Mouse (Mus musculus) testis, postnatal 14 days (tissue): ENCODE data around the gene Canx.

Experiments used
- DNase-seq: peaks from one replicate; pipeline ENCODE4 v3.0.0; 2021; ENCODE audit warnings: low spot score

Canx gene

GRCm38 (mm10) chr11:50275568-50276151, 49.8 kb downstream of the Canx start:
- no peak for DNase-seq

- no peak for DNase-seq
Measured at GRCm38 (mm10) chr11:50275077-50275476, 50.4 kb downstream of the Canx start.

- no peak for DNase-seq
Measured at GRCm38 (mm10) chr11:50272819-50273218, 52.7 kb downstream of the Canx start.

GRCm38 (mm10) chr11:50269885-50270284, 55.6 kb downstream of the Canx start:
- DNase-seq = no peak

GRCm38 (mm10) chr11:50269163-50269562, 56.3 kb downstream of the Canx start:
- DNase-seq = no peak

- no peak for DNase-seq
Measured at GRCm38 (mm10) chr11:50266997-50267396, 58.5 kb downstream of the Canx start.

- no peak for DNase-seq
Measured at GRCm38 (mm10) chr11:50265931-50266330, 59.5 kb downstream of the Canx start.

- DNase-seq = no peak
Measured at GRCm38 (mm10) chr11:50263198-50263597, 62.3 kb downstream of the Canx start.

GRCm38 (mm10) chr11:50262020-50262419, 63.5 kb downstream of the Canx start:
- no peak for DNase-seq

GRCm38 (mm10) chr11:50258310-50258709, 67.2 kb downstream of the Canx start:
- DNase-seq = no peak

- DNase-seq = no peak
Measured at GRCm38 (mm10) chr11:50256615-50257014, 68.9 kb downstream of the Canx start.

- peak; percentile 33 for DNase-seq
Measured at GRCm38 (mm10) chr11:50254010-50254580, 71.4 kb downstream of the Canx start.

- DNase-seq = no peak
Measured at GRCm38 (mm10) chr11:50253393-50253792, 72.1 kb downstream of the Canx start.

- no peak for DNase-seq
Measured at GRCm38 (mm10) chr11:50252684-50253265, 72.7 kb downstream of the Canx start.

GRCm38 (mm10) chr11:50252166-50252565, 73.3 kb downstream of the Canx start:
- DNase-seq = no peak

GRCm38 (mm10) chr11:50248473-50249171, 76.9 kb downstream of the Canx start:
- no peak for DNase-seq

- DNase-seq = no peak
Measured at GRCm38 (mm10) chr11:50245269-50245668, 80.2 kb downstream of the Canx start.
